Mouse (Mus musculus) kidney, adult 2 months (tissue): Measurements from ENCODE around the gene Hic1.

Experiments used
- CTCF ChIP-seq: fragments of 200-500 bp; conservative IDR thresholded peaks from 2 replicates; pipeline ENCODE4 v1.5.1; 2011; ENCODE audit warnings: low read depth, mild to moderate bottlenecking, control low read depth, low read length, moderate library complexity, mixed read lengths; ENCODE audit not compliant: insufficient read depth, insufficient read length
- POLR2A ChIP-seq: fragments of 200-500 bp; IDR thresholded peaks from one replicate; pipeline ENCODE4 v1.6.1; 2011; ENCODE audit warnings: low read depth, low read length, control low read depth

DNA sequence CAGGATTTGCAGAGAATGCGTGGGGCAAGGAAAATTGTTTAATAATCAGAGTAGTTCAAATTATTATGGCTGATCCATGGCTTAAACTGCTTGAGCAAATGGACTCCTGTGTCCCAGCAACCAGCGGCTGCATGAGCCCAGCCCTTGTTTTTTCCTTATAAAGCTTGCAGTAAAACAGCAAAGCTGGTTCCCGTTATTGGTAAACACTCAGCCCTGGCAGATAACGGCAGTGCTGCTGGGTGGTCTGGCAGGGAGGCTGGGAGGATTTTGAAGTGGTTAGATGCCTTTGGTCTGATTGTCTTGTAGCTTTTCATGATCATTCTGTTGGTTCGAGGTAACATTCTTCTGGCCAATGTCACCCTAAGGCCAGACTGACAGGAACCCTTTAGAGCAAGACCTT, 12.9 kb downstream of the Hic1 start:
- TF ChIP-seq CTCF, result no peak
- no peak for TF ChIP-seq POLR2A
